Mouse (Mus musculus) limb, embryonic 11.5 days (tissue): ENCODE measurements around the gene Erp27. TPM values are rescaled to one million over a fixed set of nuclear protein-coding genes. Genes with fewer than 3 reads are reported as not detected.

Experiments used
- ATAC-seq: fragments of 200-750 bp; cut with Nextera tagmentation; 2 replicates; pipeline ENCODE4 v1.8.0; 2017; ENCODE audit warnings: low read depth; ENCODE audit not compliant: insufficient number of reproducible peaks, low FRiP score, low TSS enrichment
- DNase-seq: peaks from one replicate; pipeline ENCODE4 v3.0.0-alpha.2; 2015; ENCODE audit warnings: low spot score
- H3K27ac ChIP-seq: fragments of 300-500 bp; sonication (generic); replicated peaks from 2 replicates; pipeline ENCODE4 v1.5.1; 2014; ENCODE audit warnings: low read depth, mild to moderate bottlenecking, low read length
- H3K27me3 ChIP-seq: fragments of 300-500 bp; sonication (generic); 2 replicates; pipeline ENCODE4 v1.6.1; 2014; ENCODE audit warnings: mild to moderate bottlenecking, low read length, mixed read lengths; ENCODE audit not compliant: control insufficient read depth, insufficient read depth
- H3K36me3 ChIP-seq: fragments of 300-500 bp; sonication (generic); 2 replicates; pipeline ENCODE4 v1.6.1; 2014; ENCODE audit warnings: mild to moderate bottlenecking, low read length, moderate library complexity, mixed read lengths; ENCODE audit not compliant: control insufficient read depth, insufficient read depth
- H3K4me1 ChIP-seq: fragments of 300-500 bp; sonication (generic); 2 replicates; pipeline ENCODE4 v1.6.1; 2014; ENCODE audit warnings: low read length, mixed read lengths; ENCODE audit not compliant: control insufficient read depth, insufficient read depth
- H3K4me2 ChIP-seq: fragments of 300-500 bp; sonication (generic); 2 replicates; pipeline ENCODE4 v1.6.1; 2014; ENCODE audit warnings: low read depth, mild to moderate bottlenecking, moderate library complexity; ENCODE audit not compliant: severe bottlenecking
- H3K4me3 ChIP-seq: fragments of 300-500 bp; sonication (generic); 2 replicates; pipeline ENCODE4 v1.5.1; 2014; ENCODE audit warnings: low read depth, low read length
- H3K9ac ChIP-seq: fragments of 300-500 bp; sonication (generic); 2 replicates; pipeline ENCODE4 v1.6.1; 2014; ENCODE audit warnings: mild to moderate bottlenecking, low read length
- H3K9me3 ChIP-seq: fragments of 300-500 bp; sonication (generic); 2 replicates; pipeline ENCODE4 v1.6.1; 2016; ENCODE audit warnings: low read length; ENCODE audit not compliant: control insufficient read depth
- WGBS: fragments of 180-500 bp; shearing (Covaris S2); extraction: QIAGEN DNeasy Blood & Tissue Kit; methylation state at CpG from one replicate; pipeline ENCODE4 v1.1.7; 2014; 5-methylcytosine and 5-hydroxymethylcytosine counted together
- polyA plus RNA-seq: library from polyadenylated mRNA; unstranded; fragments of >200 nt; fragmentation: Nextera tagmentation; extraction: Ambion mirVana; gene quantifications from 2 replicates; pipeline ENCODE4 v1.2.1, GENCODE M21; 2014

The Erp27 gene
- polyA plus RNA-seq, 1 experiment from 2014 or later, result 0.31 TPM

DNA sequence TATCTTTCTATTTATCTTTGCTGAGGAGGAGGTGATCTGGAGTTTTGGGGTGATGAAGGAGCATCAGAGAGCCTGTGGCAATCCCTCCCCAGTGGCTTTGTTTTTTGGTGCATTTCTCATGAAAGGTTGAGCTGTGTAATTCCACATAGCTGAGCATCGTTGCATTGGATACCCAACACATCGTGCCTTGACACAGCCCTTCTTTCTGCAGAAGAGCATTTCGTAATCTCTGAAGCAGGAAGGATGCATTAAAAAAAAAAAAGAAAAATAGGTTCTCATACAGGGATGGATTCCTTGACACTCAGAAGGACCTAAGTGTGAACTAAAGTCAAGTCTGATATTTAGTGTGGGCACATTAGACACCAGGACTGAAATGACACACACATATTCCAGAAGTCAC lies 33.3 kb upstream of the Erp27 start:
- 92% methylated on average over 3 of the region's 3 CpGs for WGBS
- DNase-seq, result no peak
- no peaks in the 10 kb centered on the region for H3K4me1 ChIP-seq
- no peak overlapping the region for H3K4me2 ChIP-seq
- H3K4me3 ChIP-seq, result no peak overlapping the region
- no peak overlapping the region for H3K27ac ChIP-seq
- H3K9me3 ChIP-seq, result no peaks in the 10 kb centered on the region
- H3K36me3 ChIP-seq, result no peaks in the 10 kb centered on the region
- H3K27me3 ChIP-seq, result no peaks in the 10 kb centered on the region
- no peak for ATAC-seq
- no peak overlapping the region for H3K9ac ChIP-seq

DNA sequence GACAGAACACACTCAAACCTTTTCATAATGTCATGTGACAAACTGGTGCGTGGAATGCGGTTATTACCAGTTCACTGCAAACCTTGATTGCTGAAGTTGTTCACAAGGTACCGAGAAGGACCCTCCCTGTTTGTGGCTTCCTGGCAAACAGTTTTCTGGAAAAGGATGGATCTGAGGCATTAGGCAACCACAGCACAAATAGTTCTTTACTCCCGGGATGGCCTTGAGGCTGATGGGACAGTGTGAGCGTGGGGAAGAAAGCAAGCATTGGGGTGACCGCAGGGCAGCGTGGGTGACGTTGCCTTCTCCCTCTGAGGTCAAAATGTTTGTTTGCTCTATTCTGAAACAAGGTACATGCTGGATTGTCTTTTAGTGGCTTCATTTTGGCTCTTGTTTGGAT lies 32.7 kb upstream of the Erp27 start:
- DNase-seq (no peak), ATAC-seq (no peak)
- Histone ChIP-seq H3K36me3 (no peaks in the 10 kb centered on the region), H3K9me3 (no peaks in the 10 kb centered on the region), H3K9ac (no peak overlapping the region), H3K4me3 (no peak overlapping the region), H3K27me3 (no peaks in the 10 kb centered on the region), H3K27ac (no peak overlapping the region), H3K4me2 (no peak overlapping the region), H3K4me1 (no peaks in the 10 kb centered on the region)
- WGBS, result 88% methylated on average over 8 of the region's 8 CpGs

DNA sequence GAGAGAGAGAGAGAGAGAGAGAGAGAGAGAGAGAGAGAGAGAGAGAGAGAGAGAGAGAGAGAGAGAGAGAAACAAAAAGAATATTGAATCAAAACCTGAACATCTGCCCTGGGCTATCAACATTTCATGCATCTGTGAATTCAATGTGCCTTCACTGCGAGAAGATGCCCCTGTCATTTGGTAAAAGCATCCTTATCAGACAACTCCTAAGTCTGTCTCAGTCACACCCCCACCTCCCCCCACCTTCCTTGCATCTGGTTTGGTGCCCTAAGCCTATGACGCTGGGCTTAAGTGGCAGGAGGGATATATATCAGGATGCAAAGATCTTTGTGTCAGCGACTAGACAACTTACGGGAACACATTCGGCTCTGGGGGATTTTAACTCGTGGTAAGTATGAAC lies 32.2 kb upstream of the Erp27 start:
- Histone ChIP-seq H3K27me3 (no peaks in the 10 kb centered on the region), H3K9me3 (no peaks in the 10 kb centered on the region), H3K4me3 (no peak overlapping the region), H3K4me1 (no peaks in the 10 kb centered on the region), H3K4me2 (no peak overlapping the region), H3K9ac (no peak overlapping the region), H3K36me3 (no peaks in the 10 kb centered on the region), H3K27ac (no peak overlapping the region)
- no peak for ATAC-seq
- no peak for DNase-seq
- 83% methylated on average over 6 of the region's 6 CpGs for WGBS

DNA sequence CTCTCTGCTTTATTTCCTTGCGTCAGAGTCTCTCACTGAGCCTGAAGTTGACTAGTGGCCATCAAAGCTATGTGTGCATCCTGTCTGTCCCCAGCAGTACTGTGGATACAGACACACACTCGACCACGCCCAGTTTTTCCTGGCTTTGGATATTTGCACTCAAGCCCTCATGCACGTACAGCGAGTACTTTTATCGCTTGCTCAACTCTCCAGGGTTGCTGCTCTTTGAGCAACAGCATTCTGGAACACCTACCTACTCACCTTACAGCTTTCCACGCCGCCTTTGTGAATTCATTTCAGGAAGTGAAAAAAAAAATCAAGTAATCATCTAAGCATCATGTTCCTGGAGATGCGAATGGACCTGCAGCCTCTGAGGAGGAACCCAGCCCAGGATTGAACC lies 30.9 kb upstream of the Erp27 start:
- DNase-seq, result no peak
- H3K9me3 ChIP-seq, result no peaks in the 10 kb centered on the region
- H3K4me2 ChIP-seq, result no peak overlapping the region
- H3K27me3 ChIP-seq, result no peaks in the 10 kb centered on the region
- H3K27ac ChIP-seq, result no peak overlapping the region
- H3K36me3 ChIP-seq, result no peaks in the 10 kb centered on the region
- H3K9ac ChIP-seq, result no peak overlapping the region
- H3K4me3 ChIP-seq, result no peak overlapping the region
- WGBS, result 90% methylated on average over 9 of the region's 9 CpGs
- ATAC-seq, result no peak
- no peaks in the 10 kb centered on the region for H3K4me1 ChIP-seq

DNA sequence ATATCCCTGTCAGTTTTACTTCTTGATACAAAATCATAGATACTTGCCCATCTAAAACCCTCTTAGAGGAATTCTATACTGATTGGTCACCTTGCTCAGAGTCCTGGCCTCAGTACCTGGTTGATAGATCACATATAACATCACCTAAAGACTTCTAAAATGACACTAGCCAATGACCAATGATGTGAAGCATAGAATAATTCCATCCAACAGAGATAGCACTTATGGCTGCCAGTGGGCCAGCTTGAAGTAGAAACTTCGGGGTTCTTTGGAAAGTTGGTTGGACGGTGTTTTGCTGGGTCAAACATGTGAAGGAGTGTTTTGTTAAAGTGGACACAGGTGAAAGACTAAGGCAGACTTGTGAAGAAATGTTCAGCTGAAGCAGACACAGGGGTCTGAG lies 28.2 kb upstream of the Erp27 start:
- H3K4me1 ChIP-seq, result no peaks in the 10 kb centered on the region
- no peak overlapping the region for H3K27ac ChIP-seq
- H3K9ac ChIP-seq, result no peak overlapping the region
- 89% methylated on average over 2 of the region's 2 CpGs for WGBS
- H3K27me3 ChIP-seq, result no peaks in the 10 kb centered on the region
- no peaks in the 10 kb centered on the region for H3K36me3 ChIP-seq
- no peak for DNase-seq
- no peaks in the 10 kb centered on the region for H3K9me3 ChIP-seq
- H3K4me3 ChIP-seq, result no peak overlapping the region
- H3K4me2 ChIP-seq, result no peak overlapping the region
- ATAC-seq, result no peak

DNA sequence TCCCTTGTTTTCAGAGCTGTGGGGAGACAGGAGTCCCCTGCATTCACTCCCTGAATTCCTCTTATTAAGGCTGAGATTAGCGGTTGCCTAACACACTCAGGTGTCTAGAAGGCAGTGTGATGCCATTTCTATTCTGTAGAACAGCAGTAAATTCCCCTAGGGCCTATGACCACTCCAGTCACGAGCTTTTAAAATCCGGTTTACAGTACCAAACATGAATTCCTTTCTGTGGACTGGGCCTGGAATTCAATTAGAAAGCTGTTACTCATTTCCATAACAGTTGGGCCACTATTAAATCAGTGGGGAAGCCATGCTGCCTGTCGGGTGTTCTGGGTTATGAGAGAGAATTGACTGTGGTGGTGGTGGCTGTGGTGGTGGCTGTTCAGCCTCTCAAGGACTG lies 25.7 kb upstream of the Erp27 start:
- ATAC-seq, result peak; percentile 22; the same call in 1 of the 2 replicates
- no peak for DNase-seq
- Histone ChIP-seq H3K4me1 (no peaks in the 10 kb centered on the region), H3K4me2 (no peak overlapping the region), H3K27ac (no peak overlapping the region), H3K9ac (no peak overlapping the region), H3K36me3 (no peaks in the 10 kb centered on the region), H3K27me3 (no peaks in the 10 kb centered on the region), H3K4me3 (no peak overlapping the region), H3K9me3 (no peaks in the 10 kb centered on the region)
- WGBS, result 48% methylated on average over 4 of the region's 4 CpGs

DNA sequence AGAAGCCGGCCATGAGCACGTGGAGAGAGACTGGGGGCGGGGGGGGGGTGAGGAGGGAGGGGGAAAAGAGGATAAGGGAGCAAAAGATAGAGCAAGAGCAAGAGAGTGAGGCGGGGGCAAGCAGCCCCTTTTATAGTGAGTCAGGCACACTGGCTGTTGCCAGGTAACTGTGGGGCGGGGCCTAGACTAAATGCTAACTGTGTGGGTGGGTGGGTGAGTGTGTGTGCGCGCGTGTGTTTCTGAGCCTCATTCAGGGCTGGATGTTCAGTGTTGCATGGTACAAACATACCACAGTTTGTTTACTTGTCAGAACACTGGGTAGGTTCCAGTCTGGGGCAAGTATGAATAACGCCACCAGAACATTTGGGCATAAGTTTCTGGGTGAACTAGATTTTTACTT lies 25.0 kb upstream of the Erp27 start:
- peaks cover 2% of the 10 kb centered on the region; the same call in 1 of the 2 replicates for H3K4me1 ChIP-seq
- H3K4me2 ChIP-seq, result no peak overlapping the region
- H3K4me3 ChIP-seq, result no peak overlapping the region
- 63% methylated on average over 9 of the region's 9 CpGs for WGBS
- DNase-seq (no peak), ATAC-seq (peak; percentile 27; the same call in 1 of the 2 replicates)
- H3K27me3 ChIP-seq, result no peaks in the 10 kb centered on the region
- no peak overlapping the region for H3K27ac ChIP-seq
- H3K36me3 ChIP-seq, result no peaks in the 10 kb centered on the region
- H3K9ac ChIP-seq, result no peak overlapping the region
- no peaks in the 10 kb centered on the region for H3K9me3 ChIP-seq

DNA sequence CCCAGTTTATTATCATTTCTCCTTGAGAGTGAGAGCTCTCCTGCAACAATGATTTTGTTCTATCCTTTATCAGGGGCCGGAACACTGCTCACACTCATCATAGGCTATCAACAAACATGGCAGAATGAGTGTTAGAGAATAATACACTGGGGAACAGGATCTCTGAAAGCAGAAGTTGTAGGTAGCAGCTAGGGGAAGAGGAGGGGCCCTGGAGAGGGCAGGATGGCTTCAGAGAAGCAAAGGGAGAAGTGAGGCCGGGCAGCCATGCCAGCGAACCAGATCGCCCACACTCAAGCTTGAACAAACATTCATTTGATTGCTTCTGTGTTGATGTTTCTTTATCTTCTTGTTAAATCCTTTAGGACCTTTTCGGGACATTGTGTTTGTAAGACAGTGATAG lies 24.3 kb upstream of the Erp27 start:
- Histone ChIP-seq H3K4me2 (no peak overlapping the region), H3K9ac (no peak overlapping the region), H3K27me3 (no peaks in the 10 kb centered on the region), H3K4me1 (peaks cover 8% of the 10 kb centered on the region), H3K27ac (no peak overlapping the region), H3K4me3 (no peak overlapping the region), H3K9me3 (no peaks in the 10 kb centered on the region), H3K36me3 (no peaks in the 10 kb centered on the region)
- DNase-seq (no peak), ATAC-seq (no peak)
- WGBS, result 92% methylated on average over 5 of the region's 5 CpGs

DNA sequence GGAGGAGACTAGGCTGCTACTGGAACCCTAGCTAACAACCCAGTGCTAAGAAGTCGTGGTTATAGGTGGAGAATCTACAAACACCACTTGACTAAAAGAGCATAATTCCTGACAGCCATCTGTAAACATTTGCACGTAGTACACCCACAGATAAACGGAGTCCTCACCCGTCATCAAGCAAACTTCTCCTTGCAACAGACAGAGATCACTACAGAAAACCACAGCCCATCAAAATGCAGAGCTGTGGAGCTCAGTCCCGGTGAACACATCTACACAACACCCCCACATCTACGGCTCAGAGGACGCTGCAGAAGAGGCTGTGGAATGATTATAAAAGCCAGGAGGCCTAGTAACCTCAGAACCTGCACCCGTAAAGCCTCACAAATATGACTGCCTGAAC lies 22.5 kb upstream of the Erp27 start:
- no peaks in the 10 kb centered on the region for H3K9me3 ChIP-seq
- peaks cover 17% of the 10 kb centered on the region for H3K4me1 ChIP-seq
- H3K9ac ChIP-seq, result no peak overlapping the region
- H3K4me2 ChIP-seq, result no peak overlapping the region
- H3K27ac ChIP-seq, result no peak overlapping the region
- no peak for DNase-seq
- no peak for ATAC-seq
- no peak overlapping the region for H3K4me3 ChIP-seq
- H3K36me3 ChIP-seq, result no peaks in the 10 kb centered on the region
- WGBS, result 81% methylated on average over 8 of the region's 8 CpGs
- no peaks in the 10 kb centered on the region for H3K27me3 ChIP-seq
